Mouse (Mus musculus): Measurements from ENCODE around the gene Dnajc12.
"Not testable (repeated sequence)": the region's sequence is repeated elsewhere in the genome, so short reads cannot be mapped to it uniquely, and the experiment has no call there.

Dnajc12 gene

GRCm38 (mm10) chr10:63382372-63383279, at the start of gene Dnajc12:
Gene Dnajc12, plus strand, starts transcription at chr10:63382443.
- DNase-seq (ENCODE audit: low spot score), result peak; percentile 98

DNA sequence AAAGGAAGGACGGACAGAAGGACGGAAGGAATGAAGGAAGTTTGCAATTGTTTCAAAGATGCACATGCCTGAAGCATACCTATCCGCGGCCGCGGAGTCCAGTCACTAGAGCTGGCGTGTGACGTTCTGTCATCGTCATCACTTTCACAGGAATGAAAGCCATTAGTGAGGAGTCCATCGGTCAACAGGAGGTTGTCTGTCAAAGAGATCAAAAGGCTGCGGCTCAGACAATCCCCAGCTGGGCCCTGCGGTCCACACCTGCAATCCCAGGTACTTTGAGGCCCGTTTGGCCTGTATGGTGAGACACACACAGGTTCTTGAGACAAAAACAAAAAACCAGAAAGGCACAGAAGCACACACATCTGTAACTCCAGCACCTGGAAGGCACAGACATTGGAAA, 45.3 kb upstream of the Dnajc12 start:
- no peak for DNase-seq (ENCODE audit: low spot score)

GRCm38 (mm10) chr10:63337326-63337725, 44.9 kb upstream of the Dnajc12 start:
- DNase-seq (ENCODE audit: low spot score), result no peak

GRCm38 (mm10) chr10:63337951-63338836, 44.0 kb upstream of the Dnajc12 start:
- peak; percentile 71 for DNase-seq (ENCODE audit: low spot score)

DNA sequence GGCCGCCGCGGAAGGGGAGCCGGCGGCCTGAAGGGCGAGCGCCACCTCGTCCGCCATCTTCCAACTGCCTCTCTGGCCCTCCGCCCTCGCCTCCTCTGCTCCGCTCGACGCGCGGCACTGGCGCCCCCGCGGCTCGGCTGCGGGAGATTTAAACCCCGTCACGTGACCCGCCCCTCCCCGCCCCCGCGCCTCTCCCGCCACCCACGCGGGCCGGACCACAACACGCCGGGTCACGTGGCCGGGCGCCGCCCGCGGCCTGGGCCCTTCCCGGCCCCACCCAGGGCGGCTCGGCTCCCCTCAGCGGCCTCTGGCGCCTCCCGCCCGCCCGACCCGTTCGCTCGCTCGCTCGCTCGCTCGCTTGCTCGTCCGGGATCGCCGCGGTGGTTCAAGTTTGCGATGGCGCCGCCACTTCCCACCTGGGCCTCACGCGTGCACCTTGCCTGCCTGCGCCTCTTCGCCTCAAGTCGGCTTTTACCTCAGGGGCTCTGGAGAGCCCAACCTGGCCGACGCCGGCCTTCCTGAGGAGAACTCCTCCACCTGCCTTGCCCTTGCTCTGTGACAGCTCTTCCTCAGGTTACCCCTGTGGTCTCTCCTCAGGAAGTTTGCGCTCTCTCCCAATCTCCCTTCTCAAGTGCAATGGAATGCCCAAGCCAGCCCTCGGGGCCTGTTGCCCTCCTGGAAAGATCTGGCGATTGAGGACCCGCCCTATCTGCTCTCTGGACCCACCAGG, 43.2 kb upstream of the Dnajc12 start:
- peak; percentile 90 for DNase-seq (ENCODE audit: low spot score)

GRCm38 (mm10) chr10:63341351-63341750, 40.9 kb upstream of the Dnajc12 start:
- no peak for DNase-seq (ENCODE audit: low spot score)

DNA sequence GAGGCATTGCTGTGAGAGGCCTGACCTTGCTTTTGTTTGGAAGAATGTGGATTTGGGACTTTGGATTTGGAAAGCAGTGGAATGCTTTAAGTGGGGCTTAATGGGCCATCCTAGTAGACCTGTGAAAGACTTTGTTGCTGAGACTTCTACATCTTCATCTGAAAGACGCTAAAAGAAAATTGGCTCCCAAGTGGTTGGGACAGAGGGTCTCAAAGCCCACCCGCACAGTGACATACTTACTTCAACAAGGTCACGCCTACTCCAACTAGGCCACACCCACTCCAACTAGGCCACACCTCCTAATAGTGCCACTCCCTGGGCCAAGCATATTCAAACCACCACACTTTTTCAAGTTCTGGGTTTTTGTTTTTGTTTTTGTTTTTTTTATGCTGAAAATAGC, 37.5 kb upstream of the Dnajc12 start:
- no peak for DNase-seq (ENCODE audit: low spot score)

GRCm38 (mm10) chr10:63348291-63348690, 34.0 kb upstream of the Dnajc12 start:
- DNase-seq (ENCODE audit: low spot score), result no peak

DNA sequence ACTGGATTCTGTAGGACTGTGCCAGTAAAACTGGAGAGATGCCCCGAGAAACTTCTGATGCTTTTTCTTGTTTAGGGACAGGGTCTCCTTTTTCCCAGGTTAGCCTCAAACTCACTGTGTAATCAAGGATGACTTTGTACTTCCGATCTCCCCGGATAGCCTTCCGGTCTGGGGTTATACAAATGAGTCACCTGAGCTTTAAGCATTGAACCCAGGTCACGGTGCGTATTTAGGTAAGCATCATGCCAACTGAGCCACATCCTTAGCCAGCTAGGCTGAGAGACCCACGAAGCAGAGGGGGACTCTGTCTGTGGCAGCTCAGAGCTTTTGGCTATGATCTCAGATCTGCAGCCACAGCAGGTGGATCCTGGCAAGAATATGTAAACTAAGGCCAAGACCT, 31.6 kb upstream of the Dnajc12 start:
- DNase-seq (ENCODE audit: low spot score), result no peak

GRCm38 (mm10) chr10:63351099-63351498, 31.1 kb upstream of the Dnajc12 start:
- not testable (repeated sequence) for DNase-seq (ENCODE audit: low spot score)

GRCm38 (mm10) chr10:63352111-63352510, 30.1 kb upstream of the Dnajc12 start:
- DNase-seq (ENCODE audit: low spot score), result no peak

- DNase-seq (ENCODE audit: low spot score), result no peak
Observed at GRCm38 (mm10) chr10:63360502-63360901, 21.7 kb upstream of the Dnajc12 start.

DNA sequence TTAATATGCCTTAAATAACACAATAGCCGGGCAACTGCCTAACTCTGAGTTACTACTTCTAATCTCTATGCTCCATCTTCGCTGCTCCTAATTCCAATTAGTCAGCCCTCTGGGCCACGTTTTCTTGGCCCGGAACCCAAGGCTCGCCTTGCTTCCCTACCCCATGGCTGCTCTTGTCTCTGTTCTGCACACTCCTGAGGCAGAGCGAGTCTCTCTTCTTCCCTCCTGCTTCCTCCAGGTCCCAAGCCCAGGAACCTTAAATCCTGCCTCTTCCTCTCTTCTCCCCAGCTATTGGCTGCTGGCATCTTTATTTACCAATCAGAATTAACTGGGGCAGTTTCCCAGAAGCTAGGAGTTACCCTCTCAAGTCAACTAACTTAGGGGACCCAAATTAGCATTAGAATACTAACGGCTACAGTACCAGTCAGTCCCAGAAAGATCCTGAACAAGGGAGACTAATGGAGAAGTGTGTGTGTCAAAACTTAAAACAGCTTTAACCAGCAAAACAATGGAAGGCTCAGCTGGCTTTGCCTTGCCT, 16.3 kb upstream of the Dnajc12 start:
- DNase-seq (ENCODE audit: low spot score), result peak; percentile 32

DNA sequence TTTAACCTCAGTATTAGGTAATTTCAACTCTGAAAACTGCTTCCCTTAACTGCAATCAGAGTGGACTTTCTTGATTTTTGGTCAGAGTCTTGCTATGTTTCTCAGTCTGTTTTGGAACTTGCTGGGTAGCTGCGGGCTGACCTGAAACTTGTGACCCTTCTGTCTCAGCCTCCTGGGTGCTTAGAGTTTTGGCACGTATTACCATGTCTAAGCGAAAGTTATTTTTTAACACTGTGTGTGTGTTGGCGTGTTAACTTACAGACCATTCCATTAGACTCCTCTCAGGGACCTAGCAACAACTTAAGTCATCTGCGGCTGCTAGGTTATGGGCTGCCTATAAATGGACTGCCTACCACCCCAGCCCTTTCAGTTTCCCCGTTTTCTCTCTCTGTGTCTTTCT, 14.9 kb upstream of the Dnajc12 start:
- DNase-seq (ENCODE audit: low spot score), result no peak

DNA sequence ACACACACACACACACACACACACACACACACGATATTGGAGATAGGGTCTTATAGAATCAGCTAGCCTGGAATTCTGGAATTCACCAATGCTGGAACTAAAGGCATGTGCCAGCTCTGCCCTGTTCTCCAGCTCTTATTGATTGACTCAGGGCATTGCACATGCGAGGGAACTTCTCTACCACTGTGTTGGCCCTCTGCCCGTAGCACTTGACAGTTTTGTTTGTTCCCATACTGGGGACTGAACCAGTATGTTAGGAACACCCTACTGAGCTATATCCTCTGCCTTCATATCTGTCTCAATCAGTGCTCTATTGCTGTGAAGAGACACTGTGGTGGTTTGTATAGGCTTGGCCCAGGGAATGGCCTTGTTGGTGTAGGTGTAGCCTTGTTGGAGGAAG, 14.2 kb upstream of the Dnajc12 start:
- no peak for DNase-seq (ENCODE audit: low spot score)

DNA sequence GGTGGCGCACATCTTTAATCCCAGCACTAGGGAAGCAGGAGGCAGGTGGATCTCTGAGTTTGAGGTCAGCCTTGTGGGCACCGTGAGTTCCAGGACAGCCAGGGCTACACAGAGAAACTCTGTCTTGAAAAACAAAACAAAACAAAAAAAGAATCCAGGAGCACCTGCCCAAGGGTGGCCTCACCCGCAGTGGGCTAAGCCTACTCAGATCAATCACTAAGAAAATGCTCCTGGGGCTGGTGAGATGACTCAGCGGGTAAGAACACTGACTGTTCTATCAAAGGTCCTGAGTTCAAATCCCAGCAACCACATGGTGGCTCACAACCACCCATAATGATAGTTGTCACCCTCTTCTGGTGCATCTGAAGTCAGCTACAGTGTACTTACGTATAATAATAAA, 5.9 kb upstream of the Dnajc12 start:
- no peak for DNase-seq (ENCODE audit: low spot score)

DNA sequence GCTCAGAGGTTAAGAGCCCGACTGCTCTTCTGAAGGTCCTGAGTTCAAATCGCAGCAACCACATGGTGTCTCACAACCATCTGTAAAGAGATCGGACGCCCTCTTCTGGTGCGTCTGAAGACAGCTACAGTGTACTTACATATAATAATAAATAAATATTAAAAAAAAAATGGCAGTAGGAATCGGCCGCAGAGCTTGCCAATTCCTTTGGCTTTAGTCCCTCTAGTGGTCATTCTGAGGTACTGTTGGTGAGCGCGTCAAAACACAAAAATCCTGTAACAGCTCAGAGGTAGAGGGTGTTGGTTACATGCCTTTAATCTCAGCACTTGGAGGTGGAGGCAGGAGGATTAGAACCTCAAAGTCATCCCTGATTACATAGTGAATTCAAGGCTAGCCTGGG, 4.8 kb upstream of the Dnajc12 start:
- DNase-seq (ENCODE audit: low spot score), result peak; percentile 88

DNA sequence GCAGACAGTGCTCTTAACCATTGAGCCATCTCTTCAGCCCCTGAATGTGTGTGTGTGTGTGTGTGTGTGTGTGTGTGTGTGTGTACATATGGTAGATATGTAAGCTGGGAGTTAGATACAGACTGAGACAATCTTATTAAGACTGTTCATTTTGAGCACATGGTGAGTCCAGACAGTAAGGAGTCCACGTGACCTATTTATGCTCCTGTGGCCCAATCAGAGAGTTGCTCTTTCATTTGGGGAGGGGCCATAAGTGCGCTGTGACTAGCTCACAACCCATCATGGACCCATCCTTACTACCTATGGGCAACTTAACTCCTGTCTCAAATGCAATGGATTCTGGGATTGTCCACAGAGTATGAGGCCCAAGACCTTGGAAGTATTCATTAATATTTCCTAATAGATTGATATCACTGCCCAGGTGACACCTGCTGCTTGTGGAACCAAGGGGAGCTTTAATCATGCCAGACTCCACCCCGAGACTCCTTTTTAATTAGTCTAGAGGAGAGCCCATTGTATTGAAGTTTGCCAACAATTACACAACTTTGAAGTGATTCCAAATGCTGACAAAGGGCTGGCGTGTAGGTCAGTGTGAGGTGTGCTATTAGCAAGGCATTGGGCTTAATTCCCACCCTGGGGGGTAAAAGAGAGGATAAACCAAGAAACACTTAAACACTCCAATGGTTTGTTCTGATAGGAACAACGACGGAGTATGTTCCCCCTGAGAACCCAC, 3.1 kb upstream of the Dnajc12 start:
- DNase-seq (ENCODE audit: low spot score), result no peak

GRCm38 (mm10) chr10:63381498-63382280, 554 bp upstream of the Dnajc12 start, which contains the start of gene Sirt1:
Gene Sirt1, minus strand, starts transcription at chr10:63381704.
- DNase-seq (ENCODE audit: low spot score), result peak; percentile 20

GRCm38 (mm10) chr10:63385897-63386296, 3.7 kb downstream of the Dnajc12 start:
- not testable (repeated sequence) for DNase-seq (ENCODE audit: low spot score)

Data from retina, embryonic 14.5 days (tissue).